Mouse (Mus musculus) CH12.LX (cell line): Measurements from ENCODE around the gene Setd2. TPM values are rescaled to one million over a fixed set of nuclear protein-coding genes. Genes with fewer than 3 reads are reported as not detected.

Source experiments
- DNase-seq: peaks from one replicate; pipeline ENCODE4 v3.0.0-alpha.2; 2013; ENCODE audit errors: extremely low read depth
- H3K27ac ChIP-seq: 2 replicates; pipeline ENCODE4 v1.5.1; 2012; ENCODE audit warnings: low read depth, mild to moderate bottlenecking, control low read depth, moderate library complexity; ENCODE audit not compliant: insufficient read depth
- H3K27me3 ChIP-seq: replicated peaks from 2 replicates; pipeline ENCODE3; 2012; ENCODE audit warnings: inconsistent platforms
- H3K36me3 ChIP-seq, 2 experiments: replicated peaks in 1 of 2; 2 replicates each; pipeline versions ENCODE3 to v1.6.1; 2012; ENCODE audit warnings: inconsistent platforms in 1 of 2, low read length in 1 of 2, mild to moderate bottlenecking in 1 of 2, mixed read lengths in 1 of 2, moderate library complexity in 1 of 2; ENCODE audit not compliant: control insufficient read depth in 1 of 2, insufficient read depth in 1 of 2
- H3K4me1 ChIP-seq, 2 experiments: 2 replicates each; pipeline ENCODE4 v1.6.1; 2012; ENCODE audit warnings: inconsistent platforms in 1 of 2, moderate library complexity in 1 of 2; ENCODE audit not compliant: insufficient read depth in 2 of 2, control insufficient read depth in 1 of 2
- H3K4me2 ChIP-seq: 2 replicates; pipeline ENCODE4 v1.6.1; 2012; ENCODE audit warnings: low read depth, mild to moderate bottlenecking, control low read depth; ENCODE audit not compliant: poor library complexity, insufficient read depth, severe bottlenecking
- H3K4me3 ChIP-seq, 3 experiments: fragments of 150-350 bp in 1 of 3; sonication (generic) in 1 of 3; replicated peaks in 1 of 3; 2 replicates each; pipeline versions ENCODE3 to v1.5.1; 2011 to 2012; ENCODE audit warnings: low read depth in 2 of 3, low read length in 2 of 3, mild to moderate bottlenecking in 2 of 3, moderate library complexity in 2 of 3, control low read depth in 1 of 3, improper control_type of control experiment in 1 of 3, inconsistent platforms in 1 of 3, mixed read lengths in 1 of 3; ENCODE audit not compliant: poor library complexity in 1 of 3
- H3K79me2 ChIP-seq: replicated peaks from 2 replicates; pipeline ENCODE4 v1.6.1; 2012; ENCODE audit warnings: mild to moderate bottlenecking, moderate library complexity; ENCODE audit not compliant: control insufficient read depth, poor library complexity, insufficient read depth, severe bottlenecking; ENCODE audit errors: extremely low read depth
- H3K9ac ChIP-seq: 2 replicates; pipeline ENCODE4 v1.6.1; 2012; ENCODE audit warnings: low read depth, mild to moderate bottlenecking, control low read depth, moderate library complexity; ENCODE audit not compliant: insufficient read depth
- H3K9me3 ChIP-seq: replicated peaks from 2 replicates; pipeline ENCODE3; 2012; ENCODE audit warnings: low read length, inconsistent platforms, mixed read lengths
- BHLHE40 ChIP-seq: IDR thresholded peaks from 2 replicates; pipeline ENCODE4 v1.6.1; 2011; ENCODE audit warnings: mild to moderate bottlenecking, low read depth, low read length, improper control_type of control experiment
- CHD1 ChIP-seq: IDR thresholded peaks from 2 replicates; pipeline ENCODE4 v1.6.1; 2012; ENCODE audit warnings: low read depth, low read length, improper control_type of control experiment, inconsistent platforms
- CTCF ChIP-seq, 2 experiments: IDR thresholded peaks in 1 of 2; conservative IDR thresholded peaks in 1 of 2; 2 replicates each; pipeline ENCODE4 v1.5.1; 2011 to 2012; ENCODE audit warnings: low read depth in 2 of 2, low read length in 2 of 2, improper control_type of control experiment in 1 of 2, inconsistent platforms in 1 of 2, mild to moderate bottlenecking in 1 of 2, moderate library complexity in 1 of 2
- EP300 ChIP-seq: IDR thresholded peaks from 2 replicates; pipeline ENCODE4 v1.6.1; 2011; ENCODE audit warnings: low read length, improper control_type of control experiment
- ETS1 ChIP-seq: conservative IDR thresholded peaks from 2 replicates; pipeline ENCODE4 v1.6.1; 2012; ENCODE audit warnings: low read depth, mild to moderate bottlenecking, inconsistent platforms, low read length, improper control_type of control experiment, moderate library complexity
- GABPA ChIP-seq: IDR thresholded peaks from 2 replicates; pipeline ENCODE4 v1.6.1; 2012; ENCODE audit warnings: low read depth, low read length, improper control_type of control experiment, inconsistent platforms; ENCODE audit not compliant: insufficient replicate concordance
- HCFC1 ChIP-seq: IDR thresholded peaks from 2 replicates; pipeline ENCODE4 v1.6.1; 2012; ENCODE audit warnings: low read depth, mild to moderate bottlenecking, inconsistent platforms, low read length, improper control_type of control experiment
- JUN ChIP-seq: IDR thresholded peaks from 2 replicates; pipeline ENCODE4 v1.6.1; 2011; ENCODE audit warnings: low read depth, mild to moderate bottlenecking, low read length, improper control_type of control experiment, moderate library complexity; ENCODE audit not compliant: insufficient read depth
- KAT2A ChIP-seq: IDR thresholded peaks from 2 replicates; pipeline ENCODE4 v1.6.1; 2012; ENCODE audit warnings: low read length, improper control_type of control experiment, inconsistent platforms; ENCODE audit not compliant: insufficient replicate concordance
- MAFK ChIP-seq: IDR thresholded peaks from 2 replicates; pipeline ENCODE4 v1.6.1; 2011; ENCODE audit warnings: low read length, improper control_type of control experiment; ENCODE audit not compliant: insufficient replicate concordance
- MAX ChIP-seq: IDR thresholded peaks from 2 replicates; pipeline ENCODE4 v1.6.1; 2011; ENCODE audit warnings: low read length, improper control_type of control experiment
- MXI1 ChIP-seq: IDR thresholded peaks from 2 replicates; pipeline ENCODE4 v1.6.1; 2011; ENCODE audit warnings: mild to moderate bottlenecking, low read depth, low read length, improper control_type of control experiment
- NELFE ChIP-seq: IDR thresholded peaks from 2 replicates; pipeline ENCODE4 v1.6.1; 2011; ENCODE audit warnings: low read depth, low read length, improper control_type of control experiment
- NRF1 ChIP-seq: IDR thresholded peaks from 2 replicates; pipeline ENCODE4 v1.6.1; 2014; ENCODE audit warnings: low read depth, mild to moderate bottlenecking, inconsistent platforms, low read length, improper control_type of control experiment, moderate library complexity
- PAX5 ChIP-seq: IDR thresholded peaks from 2 replicates; pipeline ENCODE4 v1.6.1; 2012; ENCODE audit warnings: low read length, inconsistent platforms, mixed read lengths
- POLR2A ChIP-seq: IDR thresholded peaks from 2 replicates; pipeline ENCODE4 v1.6.1; 2011; ENCODE audit warnings: low read depth, mild to moderate bottlenecking, improper control_type of control experiment, low read length
- RCOR1 ChIP-seq: conservative IDR thresholded peaks from 2 replicates; pipeline ENCODE4 v1.6.1; 2012; ENCODE audit warnings: low read depth, mild to moderate bottlenecking, inconsistent platforms, low read length, improper control_type of control experiment
- TCF12 ChIP-seq: IDR thresholded peaks from 2 replicates; pipeline ENCODE4 v1.6.1; 2014; ENCODE audit warnings: low read depth, mild to moderate bottlenecking, inconsistent platforms, low read length, improper control_type of control experiment
- UBTF ChIP-seq: IDR thresholded peaks from 2 replicates; pipeline ENCODE4 v1.6.1; 2012; ENCODE audit warnings: low read depth, mild to moderate bottlenecking, inconsistent platforms, low read length, improper control_type of control experiment, moderate library complexity
- USF1 ChIP-seq: IDR thresholded peaks from 2 replicates; pipeline ENCODE4 v1.6.1; 2014; ENCODE audit warnings: low read depth, mild to moderate bottlenecking, inconsistent platforms, low read length, improper control_type of control experiment
- USF2 ChIP-seq: conservative IDR thresholded peaks from 2 replicates; pipeline ENCODE4 v1.6.1; 2011; ENCODE audit warnings: low read depth, low read length, improper control_type of control experiment
- ZKSCAN1 ChIP-seq: IDR thresholded peaks from 2 replicates; pipeline ENCODE4 v1.6.1; 2012; ENCODE audit warnings: low read depth, inconsistent platforms, low read length, improper control_type of control experiment, borderline replicate concordance
- ZMIZ1 ChIP-seq: IDR thresholded peaks from 2 replicates; pipeline ENCODE4 v1.6.1; 2012; ENCODE audit warnings: low read depth, mild to moderate bottlenecking, inconsistent platforms, low read length, improper control_type of control experiment
- ZNF384 ChIP-seq: IDR thresholded peaks from 2 replicates; pipeline ENCODE4 v1.6.1; 2012; ENCODE audit warnings: low read depth, low read length, improper control_type of control experiment, inconsistent platforms
- dilution Hi-C: fragments of 300-500 bp; cut with MboI; formaldehyde crosslinking; loops from 2 replicates; pipeline ENCODE4 v1.14.3; 2020; ENCODE audit warnings: low sequenced_read_pairs; ENCODE audit not compliant: extremely low pct_unique_long_range_greater_than_20kb, extremely low pct_ligation_motif_present
- in situ Hi-C: fragments of 300-500 bp; cut with MboI; formaldehyde crosslinking; loops from 3 replicates; pipeline ENCODE4 v1.14.3; 2019; ENCODE audit warnings: low sequenced_read_pairs, low pct_ligation_motif_present, low pct_unique_long_range_greater_than_20kb, mixed read lengths
- polyA plus RNA-seq: library from polyadenylated mRNA; unstranded; fragments of >175 nt; gene quantifications from 2 replicates; pipeline ENCODE4 v1.2.1, GENCODE M21; 2012; ENCODE audit warnings: low read depth; ENCODE audit not compliant: insufficient read length
- total RNA-seq, 2 experiments: library from RNA; depleted of rRNA; stranded (reverse); fragments of 300-350 nt in 1 of 2; fragments of >200 nt in 1 of 2; gene quantifications; 2 replicates each; pipeline ENCODE4 v1.2.3; 2012 to 2014

The Setd2 gene
- total and polyA plus RNA-seq, 3 experiments: 35.8 to 87.1 (median 41.6) TPM

DNA sequence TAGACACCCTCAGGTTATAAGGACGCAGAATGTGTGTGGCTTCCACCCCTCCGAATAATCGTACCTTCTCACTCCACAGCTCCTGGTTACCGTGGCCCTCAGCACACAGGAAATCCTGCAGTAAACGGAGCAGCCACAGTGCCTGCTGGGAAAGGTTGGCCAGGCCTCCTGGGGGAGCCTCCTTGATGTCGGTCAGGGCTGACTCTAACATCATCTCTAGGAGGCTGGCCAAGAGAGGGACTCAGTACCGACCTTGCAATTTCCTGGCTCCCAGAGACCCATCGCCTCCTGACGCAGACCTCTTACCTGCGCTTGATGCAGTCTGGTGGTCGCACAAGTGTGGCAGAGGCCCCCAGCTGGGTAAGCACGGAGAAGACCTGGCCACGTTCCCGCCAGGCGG, 100.3 kb downstream of the Setd2 start:
- Histone ChIP-seq H3K36me3 (peaks cover 90 to 100% of the 10 kb centered on the region in 2 experiments), H3K79me2 (no peaks in the 10 kb centered on the region), H3K4me2 (no peak overlapping the region), H3K4me1 (no peaks in the 10 kb centered on the region), H3K4me3 (no peak overlapping the region), H3K27ac (no peak overlapping the region), H3K9me3 (no peaks in the 10 kb centered on the region), H3K9ac (no peak overlapping the region), H3K27me3 (no peaks in the 10 kb centered on the region)
- dilution Hi-C loops: no loop called here
- in situ Hi-C loops: no loop called here
- TF ChIP-seq ZMIZ1: no peak
- no peak for TF ChIP-seq KAT2A
- TF ChIP-seq POLR2A: no peak
- TF ChIP-seq USF2: no peak
- no peak for TF ChIP-seq ZNF384
- no peak for TF ChIP-seq ETS1
- no peak for TF ChIP-seq HCFC1
- TF ChIP-seq MXI1: no peak
- no peak for TF ChIP-seq EP300
- no peak for TF ChIP-seq NELFE
- TF ChIP-seq RCOR1: no peak
- no peak for TF ChIP-seq NRF1
- no peak for TF ChIP-seq BHLHE40
- no peak for TF ChIP-seq MAX
- DNase-seq: no peak

DNA sequence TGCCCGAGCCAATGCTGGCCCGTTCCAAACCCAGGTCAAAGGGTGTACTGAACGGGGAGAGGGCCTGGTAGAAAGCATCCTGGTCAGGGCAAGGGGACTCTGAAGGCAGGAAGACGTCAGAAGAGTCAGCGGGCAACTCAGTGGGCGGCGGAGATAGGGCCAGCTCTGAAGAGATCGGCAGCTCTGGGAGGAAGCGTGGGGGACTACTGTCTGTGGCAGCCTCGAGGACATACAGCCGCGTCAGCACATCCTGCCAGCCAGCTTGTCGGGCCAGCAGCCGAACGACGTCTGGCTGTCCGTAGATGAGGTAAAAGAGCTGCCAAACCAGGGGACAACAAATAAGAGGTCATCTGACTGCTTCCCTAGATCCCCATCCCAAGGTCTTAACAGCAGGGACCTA, 101.5 kb downstream of the Setd2 start:
- Histone ChIP-seq H3K4me1 (no peaks in the 10 kb centered on the region), H3K4me2 (no peak overlapping the region), H3K4me3 (no peak overlapping the region), H3K9me3 (no peaks in the 10 kb centered on the region), H3K9ac (no peak overlapping the region), H3K27ac (no peak overlapping the region), H3K79me2 (no peaks in the 10 kb centered on the region), H3K36me3 (peaks cover 89 to 100% of the 10 kb centered on the region in 2 experiments), H3K27me3 (no peaks in the 10 kb centered on the region)
- dilution Hi-C loops (no loop called here), in situ Hi-C loops (no loop called here)
- DNase-seq: no peak
- TF ChIP-seq TCF12: no peak
- no peak for TF ChIP-seq HCFC1
- no peak for TF ChIP-seq USF2
- TF ChIP-seq CTCF (conservative IDR thresholded peaks at IDR 0.05 in 1 of 2, IDR thresholded peaks at IDR 0.05 in 1 of 2; ENCODE audit: low read depth in 2 of 2, low read length in 2 of 2): no peak
- TF ChIP-seq BHLHE40: no peak
- TF ChIP-seq MXI1: no peak
- no peak for TF ChIP-seq UBTF
- no peak for TF ChIP-seq JUN
- TF ChIP-seq GABPA: no peak
- TF ChIP-seq MAFK: no peak
- TF ChIP-seq CHD1: no peak
- no peak for TF ChIP-seq ZKSCAN1
- no peak for TF ChIP-seq PAX5
- TF ChIP-seq KAT2A: no peak
- no peak for TF ChIP-seq MAX
- TF ChIP-seq USF1: no peak
- TF ChIP-seq ZMIZ1: no peak
